Mouse (Mus musculus) MEL (cell line): ENCODE measurements around the gene Col25a1. TPM values are rescaled to one million over a fixed set of nuclear protein-coding genes. Genes with fewer than 3 reads are reported as not detected.

Experiments
- DNase-seq: peaks from one replicate; pipeline ENCODE4 v3.0.0; 2011; ENCODE audit warnings: low read depth, low spot score
- H3K27ac ChIP-seq: 2 replicates; pipeline ENCODE4 v1.5.1; 2012; ENCODE audit warnings: low read depth, mild to moderate bottlenecking, control low read depth, low read length, moderate library complexity; ENCODE audit not compliant: control insufficient read depth
- H3K27me3 ChIP-seq, 2 experiments: fragments of 150-350 bp in 1 of 2; sonication (generic) in 1 of 2; 2 replicates each; pipeline ENCODE4 v1.6.1; 2012; ENCODE audit warnings: low read length in 2 of 2, mild to moderate bottlenecking in 2 of 2, improper control_type of control experiment in 1 of 2, moderate library complexity in 1 of 2; ENCODE audit not compliant: insufficient read depth in 2 of 2, control insufficient read depth in 1 of 2
- H3K36me3 ChIP-seq, 2 experiments: 2 replicates each; pipeline ENCODE4 v1.6.1; 2012 to 2014; ENCODE audit warnings: low read length in 2 of 2, improper control_type of control experiment in 1 of 2, inconsistent platforms in 1 of 2, mild to moderate bottlenecking in 1 of 2; ENCODE audit not compliant: insufficient read depth in 2 of 2, control insufficient read depth in 1 of 2
- H3K4me1 ChIP-seq, 2 experiments: fragments of 150-350 bp in 1 of 2; sonication (generic) in 1 of 2; 2 replicates each; pipeline ENCODE4 v1.6.1; 2012; ENCODE audit warnings: low read length in 2 of 2, improper control_type of control experiment in 1 of 2, mild to moderate bottlenecking in 1 of 2; ENCODE audit not compliant: insufficient read depth in 2 of 2, control insufficient read depth in 1 of 2
- H3K4me3 ChIP-seq, 2 experiments: fragments of 150-350 bp in 1 of 2; sonication (generic) in 1 of 2; 2 replicates each; pipeline ENCODE4 v1.5.1; 2012; ENCODE audit warnings: low read depth in 2 of 2, low read length in 2 of 2, mild to moderate bottlenecking in 2 of 2, moderate library complexity in 2 of 2, control low read depth in 1 of 2, improper control_type of control experiment in 1 of 2; ENCODE audit not compliant: control insufficient read depth in 1 of 2, insufficient read depth in 1 of 2
- H3K79me2 ChIP-seq: 2 replicates; pipeline ENCODE4 v1.6.1; 2012; ENCODE audit warnings: mild to moderate bottlenecking, low read length, moderate library complexity; ENCODE audit not compliant: control insufficient read depth, poor library complexity, insufficient read depth
- H3K9ac ChIP-seq: 2 replicates; pipeline ENCODE4 v1.6.1; 2012; ENCODE audit warnings: low read depth, mild to moderate bottlenecking, control low read depth, low read length, moderate library complexity; ENCODE audit not compliant: control insufficient read depth, poor library complexity, severe bottlenecking
- H3K9me3 ChIP-seq: fragments of 150-350 bp; sonication (generic); replicated peaks from 2 replicates; pipeline ENCODE4 v1.6.1; 2012; ENCODE audit warnings: mild to moderate bottlenecking, low read length, improper control_type of control experiment, moderate library complexity; ENCODE audit not compliant: insufficient read depth
- ELF1 ChIP-seq: IDR thresholded peaks from 2 replicates; pipeline ENCODE4 v1.6.1; 2014; ENCODE audit warnings: low read depth, mild to moderate bottlenecking, inconsistent platforms, low read length, improper control_type of control experiment, moderate library complexity
- GABPA ChIP-seq: IDR thresholded peaks from 2 replicates; pipeline ENCODE4 v1.6.1; 2012; ENCODE audit warnings: low read depth, mild to moderate bottlenecking, inconsistent platforms, low read length, improper control_type of control experiment, moderate library complexity
- HCFC1 ChIP-seq: IDR thresholded peaks from 2 replicates; pipeline ENCODE4 v1.6.1; 2012; ENCODE audit warnings: low read depth, mild to moderate bottlenecking, inconsistent platforms, low read length, improper control_type of control experiment, moderate library complexity
- KAT2A ChIP-seq: conservative IDR thresholded peaks from 2 replicates; pipeline ENCODE4 v1.6.1; 2012; ENCODE audit warnings: low read depth, low read length, improper control_type of control experiment, inconsistent platforms
- MXI1 ChIP-seq: IDR thresholded peaks from 2 replicates; pipeline ENCODE4 v1.6.1; 2011; ENCODE audit warnings: mild to moderate bottlenecking, low read depth, low read length, improper control_type of control experiment
- NRF1 ChIP-seq: IDR thresholded peaks from 2 replicates; pipeline ENCODE4 v1.6.1; 2014; ENCODE audit warnings: low read depth, mild to moderate bottlenecking, inconsistent platforms, low read length, improper control_type of control experiment, moderate library complexity; ENCODE audit not compliant: poor library complexity, insufficient read depth, severe bottlenecking
- SMC3 ChIP-seq: IDR thresholded peaks from 2 replicates; pipeline ENCODE4 v1.6.1; 2011; ENCODE audit warnings: low read depth, low read length, improper control_type of control experiment
- TAL1 ChIP-seq: IDR thresholded peaks from 2 replicates; pipeline ENCODE4 v1.6.1; 2012; ENCODE audit warnings: mild to moderate bottlenecking, inconsistent platforms, low read length, moderate library complexity, mixed read lengths
- TCF12 ChIP-seq: IDR thresholded peaks from 2 replicates; pipeline ENCODE4 v1.6.1; 2014; ENCODE audit warnings: low read depth, mild to moderate bottlenecking, inconsistent platforms, low read length, improper control_type of control experiment, moderate library complexity
- UBTF ChIP-seq: IDR thresholded peaks from 2 replicates; pipeline ENCODE4 v1.6.1; 2012; ENCODE audit warnings: low read depth, mild to moderate bottlenecking, inconsistent platforms, low read length, improper control_type of control experiment, moderate library complexity, borderline replicate concordance; ENCODE audit not compliant: insufficient read depth
- USF1 ChIP-seq: IDR thresholded peaks from 2 replicates; pipeline ENCODE4 v1.6.1; 2014; ENCODE audit warnings: low read depth, mild to moderate bottlenecking, inconsistent platforms, low read length, improper control_type of control experiment, moderate library complexity
- USF2 ChIP-seq, 2 experiments: IDR thresholded peaks; 2 replicates each; pipeline ENCODE4 v1.6.1; 2011 to 2012; ENCODE audit warnings: improper control_type of control experiment in 2 of 2, low read length in 2 of 2, borderline replicate concordance in 1 of 2, inconsistent platforms in 1 of 2, low read depth in 1 of 2, mild to moderate bottlenecking in 1 of 2; ENCODE audit not compliant: insufficient read depth in 1 of 2
- polyA plus RNA-seq, 2 experiments: library from polyadenylated mRNA; stranded (reverse) in 1 of 2; unstranded in 1 of 2; fragments of >175 nt in 1 of 2; fragments of >200 nt in 1 of 2; gene quantifications; 2 replicates each; pipeline versions ENCODE4 v1.2.1 to v1.2.4; 2012; ENCODE audit warnings: low replicate concordance in 2 of 2, low read depth in 1 of 2; ENCODE audit not compliant: insufficient read length in 2 of 2, insufficient read depth in 1 of 2, missing spikeins in 1 of 2
- total RNA-seq: library from RNA; depleted of rRNA; stranded (reverse); fragments of 300-350 nt; gene quantifications from 2 replicates; pipeline ENCODE4 v1.2.3, GENCODE M21; 2012

Col25a1 gene
- total and polyA plus RNA-seq, 3 experiments: not detected

GRCm38 (mm10) chr3:130607924-130608323, 476.6 kb downstream of the Col25a1 start:
- Histone ChIP-seq H3K4me1 (no peaks in the 10 kb centered on the region), H3K9ac (no peak overlapping the region), H3K27ac (no peak overlapping the region), H3K36me3 (no peaks in the 10 kb centered on the region), H3K9me3 (no peaks in the 10 kb centered on the region), H3K27me3 (no peaks in the 10 kb centered on the region), H3K4me3 (no peak overlapping the region), H3K79me2 (no peaks in the 10 kb centered on the region)
- DNase-seq: no peak
- TF ChIP-seq HCFC1: no peak
- no peak for TF ChIP-seq MXI1
- no peak for TF ChIP-seq TAL1
- TF ChIP-seq USF1: no peak

GRCm38 (mm10) chr3:130614444-130614843, 483.1 kb downstream of the Col25a1 start:
- no peaks in the 10 kb centered on the region for H3K4me1 ChIP-seq
- no peaks in the 10 kb centered on the region for H3K27me3 ChIP-seq
- no peak for TF ChIP-seq UBTF
- TF ChIP-seq, all 39 proteins: peak for 0
- Histone ChIP-seq H3K79me2 (no peaks in the 10 kb centered on the region), H3K27ac (no peak overlapping the region), H3K9ac (no peak overlapping the region), H3K9me3 (no peaks in the 10 kb centered on the region), H3K36me3 (no peaks in the 10 kb centered on the region), H3K4me3 (no peak overlapping the region)
- DNase-seq: no peak

DNA sequence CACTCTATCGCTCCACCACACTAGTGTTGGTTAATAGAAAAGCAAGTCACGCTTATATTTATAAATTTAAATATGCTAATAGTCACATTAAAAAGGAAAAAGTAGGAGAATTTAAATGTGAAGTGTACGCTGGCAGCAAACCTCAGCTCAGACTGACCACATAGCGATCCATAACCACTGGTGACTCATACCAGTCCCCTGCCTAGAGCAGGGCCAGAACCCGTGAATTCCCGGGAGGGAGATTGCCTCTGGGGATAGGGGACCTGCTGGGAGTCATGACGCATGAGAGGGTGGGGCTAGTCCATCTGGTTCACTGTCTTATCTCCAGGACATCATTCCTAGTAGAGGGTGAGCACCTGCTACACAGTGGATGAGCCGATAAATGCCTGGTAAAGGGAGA, 484.3 kb downstream of the Col25a1 start:
- no peak for TF ChIP-seq USF2 (IDR thresholded peaks at IDR 0.05; ENCODE audit: borderline replicate concordance in 1 of 2, insufficient read depth in 1 of 2, low read depth in 1 of 2, low read length in 2 of 2)
- no peak for TF ChIP-seq GABPA
- H3K9me3 ChIP-seq: no peaks in the 10 kb centered on the region
- no peak for DNase-seq
- H3K27me3 ChIP-seq: no peaks in the 10 kb centered on the region
- H3K4me3 ChIP-seq: no peak overlapping the region
- no peaks in the 10 kb centered on the region for H3K79me2 ChIP-seq
- H3K9ac ChIP-seq: no peak overlapping the region
- no peaks in the 10 kb centered on the region for H3K36me3 ChIP-seq
- H3K27ac ChIP-seq: no peak overlapping the region
- H3K4me1 ChIP-seq: no peaks in the 10 kb centered on the region

GRCm38 (mm10) chr3:130617439-130617898, 486.2 kb downstream of the Col25a1 start, which contains the start of gene Etnppl:
TSS of gene Etnppl (plus strand) at chr3:130617448.
- Histone ChIP-seq H3K27me3 (no peaks in the 10 kb centered on the region), H3K79me2 (no peaks in the 10 kb centered on the region), H3K36me3 (no peaks in the 10 kb centered on the region), H3K4me1 (no peaks in the 10 kb centered on the region), H3K27ac (no peak within 1 kb of the TSS), H3K9me3 (no peaks in the 10 kb centered on the region), H3K4me3 (no peak within 1 kb of the TSS), H3K9ac (no peak within 1 kb of the TSS)
- no peak for DNase-seq
- TF ChIP-seq UBTF: no peak
- TF ChIP-seq NRF1: no peak
- TF ChIP-seq KAT2A: no peak
- no peak for TF ChIP-seq ELF1
- TF ChIP-seq SMC3: no peak
- no peak for TF ChIP-seq TCF12
